Mouse (Mus musculus): ENCODE measurements around the gene Nktr. TPM values are rescaled to one million over a fixed set of nuclear protein-coding genes. Genes with fewer than 3 reads are reported as not detected.

Nktr gene
- polyA plus RNA-seq, 1 experiment from 2014 or later, result 56.1 TPM

Other genes with a start within 250 kb of the Nktr start
- 6.0 and 7.2 TPM in 2 replicates for gene Cck, start 223.5 kb upstream of the Nktr start, polyA plus RNA-seq (2016; fragmentation: Nextera tagmentation; extraction: Ambion mirVana)
- not detected in 2 replicates for gene Lyzl4, start 77.1 kb upstream of the Nktr start, polyA plus RNA-seq (2016; fragmentation: Nextera tagmentation; extraction: Ambion mirVana)
- 0.35 and 0.80 TPM in 2 replicates for gene Vipr1, start 76.5 kb upstream of the Nktr start, polyA plus RNA-seq (2016; fragmentation: Nextera tagmentation; extraction: Ambion mirVana)
- 18.4 and 21.9 TPM in 2 replicates for gene Sec22c, start 13.7 kb upstream of the Nktr start, polyA plus RNA-seq (2016; fragmentation: Nextera tagmentation; extraction: Ambion mirVana)
- gene Ss18l2, start 8.8 kb upstream of the Nktr start, polyA plus RNA-seq (2016; fragmentation: Nextera tagmentation; extraction: Ambion mirVana), result 91.8 and 103 TPM in 2 replicates
- 4.8 and 6.6 TPM in 2 replicates for gene Zfp651, start 40.2 kb downstream of the Nktr start, polyA plus RNA-seq (2016; fragmentation: Nextera tagmentation; extraction: Ambion mirVana)
- 0.15 and 0.16 TPM in 2 replicates for gene Klhl40, start 58.4 kb downstream of the Nktr start, polyA plus RNA-seq (2016; fragmentation: Nextera tagmentation; extraction: Ambion mirVana)
- not detected in 2 replicates for gene Hhatl, start 73.3 kb downstream of the Nktr start, polyA plus RNA-seq (2016; fragmentation: Nextera tagmentation; extraction: Ambion mirVana)
- gene Ccdc13, start 120.3 kb downstream of the Nktr start, polyA plus RNA-seq (2016; fragmentation: Nextera tagmentation; extraction: Ambion mirVana), result 2.4 and 2.9 TPM in 2 replicates
- gene Higd1a, start 139.2 kb downstream of the Nktr start, polyA plus RNA-seq (2016; fragmentation: Nextera tagmentation; extraction: Ambion mirVana), result 207 and 245 TPM in 2 replicates
- 0.78 and 0.84 TPM in 2 replicates for gene Ackr2, start 179.2 kb downstream of the Nktr start, polyA plus RNA-seq (2016; fragmentation: Nextera tagmentation; extraction: Ambion mirVana)
- not detected in 2 replicates for gene Cyp8b1, start 197.1 kb downstream of the Nktr start, polyA plus RNA-seq (2016; fragmentation: Nextera tagmentation; extraction: Ambion mirVana)
- gene Fam198a, start 231.8 kb downstream of the Nktr start, polyA plus RNA-seq (2016; fragmentation: Nextera tagmentation; extraction: Ambion mirVana), result 0.68 and 0.85 TPM in 2 replicates